Mouse (Mus musculus): ENCODE measurements around the gene Phkg2. TPM values are rescaled to one million over a fixed set of nuclear protein-coding genes. Genes with fewer than 3 reads are reported as not detected.
A peak's percentile ranks its signal among the peaks of the same experiment; 100 is the strongest.

Gene Phkg2
- total RNA-seq (2014; rRNA removed) (20.1 and 22.2 TPM in 2 replicates), polyA plus RNA-seq (2012; rRNA removed) (33.4 and 40.5 TPM in 2 replicates)

GRCm38 (mm10) chr7:127572895-127573471, at the start of gene Phkg2:
Gene Phkg2 (plus strand): TSS chr7:127573340.
- Histone ChIP-seq H3K27me3 (ENCODE audit: control insufficient read depth, insufficient read depth, low read length) (no peaks in the 10 kb centered on the region), H3K36me3 (ENCODE audit: control insufficient read depth, insufficient read depth, low read length) (no peaks in the 10 kb centered on the region; the same call in 1 of the 2 replicates), H3K79me2 (ENCODE audit: control insufficient read depth, insufficient read depth, low read length) (peaks cover 9% of the 10 kb centered on the region; the same call in 1 of the 2 replicates), H3K27ac (replicated peaks; ENCODE audit: insufficient read depth, low read depth, low read length) (peak within 1 kb of the TSS; percentile 53), H3K4me1 (ENCODE audit: control insufficient read depth, insufficient read depth, low read length) (peaks cover 15% of the 10 kb centered on the region), H3K9ac (ENCODE audit: low read depth, low read length) (peak within 1 kb of the TSS; percentile 86), H3K4me3 (ENCODE audit: insufficient read depth, low read depth, low read length) (peak within 1 kb of the TSS; percentile 94)
- WGBS, result under 1% methylated on average over 17 of the region's 17 CpGs
- TF ChIP-seq CTCF (IDR thresholded peaks at IDR 0.05; ENCODE audit: low read depth, low read length), result no peak
- TF ChIP-seq POLR2A (IDR thresholded peaks at IDR 0.05; ENCODE audit: extremely low read depth, insufficient read depth, low read length), result no peak
- DNase-seq (ENCODE audit: extremely low read depth, low read depth, low spot score), result peak; percentile 99

- H3K27me3 ChIP-seq (ENCODE audit: control insufficient read depth, insufficient read depth, low read length), result no peaks in the 10 kb centered on the region
- no peak overlapping the region for H3K27ac ChIP-seq (replicated peaks; ENCODE audit: insufficient read depth, low read depth, low read length)
- H3K79me2 ChIP-seq (ENCODE audit: control insufficient read depth, insufficient read depth, low read length), result no peaks in the 10 kb centered on the region
- no peaks in the 10 kb centered on the region for H3K4me1 ChIP-seq (ENCODE audit: control insufficient read depth, insufficient read depth, low read length)
- no peak overlapping the region for H3K9ac ChIP-seq (ENCODE audit: low read depth, low read length)
- H3K36me3 ChIP-seq (ENCODE audit: control insufficient read depth, insufficient read depth, low read length), result peaks cover 82% of the 10 kb centered on the region
- TF ChIP-seq CTCF (IDR thresholded peaks at IDR 0.05; ENCODE audit: low read depth, low read length) (no peak), POLR2A (IDR thresholded peaks at IDR 0.05; ENCODE audit: extremely low read depth, insufficient read depth, low read length) (no peak)
- no peak for DNase-seq (ENCODE audit: extremely low read depth, low read depth, low spot score)
- WGBS, result 83% methylated on average over 3 of the region's 3 CpGs
- no peak overlapping the region for H3K4me3 ChIP-seq (ENCODE audit: insufficient read depth, low read depth, low read length)
Measured at GRCm38 (mm10) chr7:127541671-127542070, 31.5 kb upstream of the Phkg2 start.

GRCm38 (mm10) chr7:127549116-127549835, 23.9 kb upstream of the Phkg2 start:
- DNase-seq (ENCODE audit: extremely low read depth, low read depth, low spot score), result peak; percentile 82
- peaks cover 51% of the 10 kb centered on the region for H3K36me3 ChIP-seq (ENCODE audit: control insufficient read depth, insufficient read depth, low read length)
- TF ChIP-seq CTCF (IDR thresholded peaks at IDR 0.05; ENCODE audit: low read depth, low read length) (no peak), POLR2A (IDR thresholded peaks at IDR 0.05; ENCODE audit: extremely low read depth, insufficient read depth, low read length) (no peak)

GRCm38 (mm10) chr7:127551558-127551957, 21.6 kb upstream of the Phkg2 start:
- TF ChIP-seq POLR2A (IDR thresholded peaks at IDR 0.05; ENCODE audit: extremely low read depth, insufficient read depth, low read length), result no peak
- no peak for TF ChIP-seq CTCF (IDR thresholded peaks at IDR 0.05; ENCODE audit: low read depth, low read length)
- Histone ChIP-seq H3K27me3 (ENCODE audit: control insufficient read depth, insufficient read depth, low read length) (no peaks in the 10 kb centered on the region), H3K36me3 (ENCODE audit: control insufficient read depth, insufficient read depth, low read length) (peaks cover 60% of the 10 kb centered on the region), H3K9ac (ENCODE audit: low read depth, low read length) (no peak overlapping the region), H3K27ac (replicated peaks; ENCODE audit: insufficient read depth, low read depth, low read length) (no peak overlapping the region), H3K4me3 (ENCODE audit: insufficient read depth, low read depth, low read length) (no peak overlapping the region), H3K79me2 (ENCODE audit: control insufficient read depth, insufficient read depth, low read length) (no peaks in the 10 kb centered on the region), H3K4me1 (ENCODE audit: control insufficient read depth, insufficient read depth, low read length) (peaks cover 3% of the 10 kb centered on the region; the same call in 1 of the 2 replicates)
- peak; percentile 76 for DNase-seq (ENCODE audit: extremely low read depth, low read depth, low spot score)
- WGBS, result 27% methylated on average over 8 of the region's 8 CpGs

More at GRCm38 (mm10) chr7:127549116-127549835, 23.9 kb upstream of the Phkg2 start:
- Histone ChIP-seq H3K27ac (replicated peaks; ENCODE audit: insufficient read depth, low read depth, low read length) (0 out of 2 replicates have a peak overlapping the region, but pooled peaks have one; percentile 28), H3K4me3 (ENCODE audit: insufficient read depth, low read depth, low read length) (no peak overlapping the region), H3K4me1 (ENCODE audit: control insufficient read depth, insufficient read depth, low read length) (peaks cover 3% of the 10 kb centered on the region; the same call in 1 of the 2 replicates), H3K27me3 (ENCODE audit: control insufficient read depth, insufficient read depth, low read length) (no peaks in the 10 kb centered on the region), H3K79me2 (ENCODE audit: control insufficient read depth, insufficient read depth, low read length) (no peaks in the 10 kb centered on the region), H3K9ac (ENCODE audit: low read depth, low read length) (no peak overlapping the region)
- WGBS, result 39% methylated on average over 15 of the region's 15 CpGs

- peaks cover 46% of the 10 kb centered on the region for H3K36me3 ChIP-seq (ENCODE audit: control insufficient read depth, insufficient read depth, low read length)
Measured at GRCm38 (mm10) chr7:127560580-127560979, 12.6 kb upstream of the Phkg2 start.

More at GRCm38 (mm10) chr7:127560580-127560979, 12.6 kb upstream of the Phkg2 start:
- Histone ChIP-seq H3K4me3 (ENCODE audit: insufficient read depth, low read depth, low read length) (no peak overlapping the region), H3K79me2 (ENCODE audit: control insufficient read depth, insufficient read depth, low read length) (no peaks in the 10 kb centered on the region), H3K27ac (replicated peaks; ENCODE audit: insufficient read depth, low read depth, low read length) (no peak overlapping the region), H3K27me3 (ENCODE audit: control insufficient read depth, insufficient read depth, low read length) (no peaks in the 10 kb centered on the region), H3K4me1 (ENCODE audit: control insufficient read depth, insufficient read depth, low read length) (no peaks in the 10 kb centered on the region), H3K9ac (ENCODE audit: low read depth, low read length) (no peak overlapping the region)
- DNase-seq (ENCODE audit: extremely low read depth, low read depth, low spot score), result no peak
- 96% methylated on average over 11 of the region's 11 CpGs for WGBS
- no peak for TF ChIP-seq CTCF (IDR thresholded peaks at IDR 0.05; ENCODE audit: low read depth, low read length)
- TF ChIP-seq POLR2A (IDR thresholded peaks at IDR 0.05; ENCODE audit: extremely low read depth, insufficient read depth, low read length), result no peak
